Mouse (Mus musculus) monocyte, adult 5-6 weeks (primary cell): ENCODE data around the gene Gm8159. TPM values are rescaled to one million over a fixed set of nuclear protein-coding genes. Genes with fewer than 3 reads are reported as not detected.
"Not testable (repeated sequence)": the region's sequence is repeated elsewhere in the genome, so short reads cannot be mapped to it uniquely, and the experiment has no call there.

Experiments
- ATAC-seq: fragments of 153-309, 156-312 bp; replicated peaks from 2 replicates; pipeline ENCODE4 v1.8.0; 2017; ENCODE audit warnings: mild to moderate bottlenecking; ENCODE audit not compliant: low TSS enrichment, insufficient number of reproducible peaks, severe bottlenecking, poor library complexity, low FRiP score
- total RNA-seq: library from RNA; stranded (forward); fragments of 200-1000, 200-491, 200-594 nt; gene quantifications from 3 replicates; pipeline ENCODE4 v1.2.3, GENCODE M21; 2017

The Gm8159 gene
- total RNA-seq = not detected in 3 replicates

DNA sequence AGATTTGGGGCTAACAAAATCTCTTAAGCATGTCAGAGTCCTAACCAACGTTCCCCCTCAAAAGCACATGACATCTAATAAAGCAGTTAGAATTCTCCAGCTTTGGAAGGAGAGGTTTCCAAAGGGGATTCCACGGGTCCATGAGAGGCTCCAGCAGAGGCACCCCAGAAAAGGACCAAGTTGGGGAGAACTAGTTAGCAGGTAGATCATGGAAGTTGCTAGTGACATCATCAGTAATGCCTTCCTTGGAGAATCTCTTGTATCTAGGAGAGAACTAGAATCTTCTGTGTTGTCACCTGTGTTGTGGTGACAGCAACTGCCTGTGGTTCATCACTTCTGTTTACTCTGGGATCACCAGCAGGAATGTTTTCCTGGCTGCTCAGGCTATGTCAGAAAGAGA is at the start of gene Gm8159:
TSS of gene Gm8159 (plus strand) at position 301 of the 400 bp plus-strand sequence.
- not testable (repeated sequence) for ATAC-seq

DNA sequence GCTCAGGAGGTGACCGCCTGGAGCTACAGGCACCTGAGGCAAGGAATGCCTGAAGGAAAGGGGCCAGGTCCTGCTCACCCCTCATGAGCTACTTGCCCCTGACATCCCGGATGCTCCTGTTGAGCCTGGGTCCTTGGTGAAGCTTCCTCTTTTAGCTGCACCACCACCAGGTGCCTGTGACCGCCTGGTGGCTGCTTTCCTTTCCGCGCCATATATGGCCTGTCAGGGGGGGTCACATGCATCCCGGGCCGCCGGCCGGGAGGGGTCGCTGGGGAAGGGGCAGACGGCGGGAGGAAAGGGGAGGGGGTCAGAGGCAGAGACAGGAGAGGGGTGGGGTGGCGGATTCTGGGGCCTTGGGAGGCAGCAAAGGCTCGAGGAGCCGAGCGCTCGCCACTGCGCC is 17.2 kb downstream of the Gm8159 start:
- ATAC-seq = not testable (repeated sequence)

DNA sequence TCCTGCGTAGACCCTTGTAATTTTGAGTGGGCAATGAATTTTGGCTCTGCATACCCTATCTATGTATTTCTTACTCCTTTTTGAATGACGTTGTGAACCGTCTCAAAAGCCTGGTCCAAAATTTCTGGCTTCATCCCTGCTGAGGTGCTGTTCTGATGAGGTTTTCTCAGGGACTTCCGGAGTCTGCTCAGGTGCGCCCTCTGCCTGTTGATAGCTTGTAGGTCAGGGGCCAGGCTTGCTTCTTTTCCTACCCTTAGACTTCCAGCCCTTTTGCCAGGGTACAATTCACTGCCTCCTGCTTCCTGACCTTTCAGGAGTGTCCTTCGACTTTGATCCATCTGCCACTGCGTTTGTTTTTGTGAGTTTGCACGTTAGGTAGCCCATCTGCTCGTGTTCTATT is 18.2 kb downstream of the Gm8159 start:
- not testable (repeated sequence) for ATAC-seq

DNA sequence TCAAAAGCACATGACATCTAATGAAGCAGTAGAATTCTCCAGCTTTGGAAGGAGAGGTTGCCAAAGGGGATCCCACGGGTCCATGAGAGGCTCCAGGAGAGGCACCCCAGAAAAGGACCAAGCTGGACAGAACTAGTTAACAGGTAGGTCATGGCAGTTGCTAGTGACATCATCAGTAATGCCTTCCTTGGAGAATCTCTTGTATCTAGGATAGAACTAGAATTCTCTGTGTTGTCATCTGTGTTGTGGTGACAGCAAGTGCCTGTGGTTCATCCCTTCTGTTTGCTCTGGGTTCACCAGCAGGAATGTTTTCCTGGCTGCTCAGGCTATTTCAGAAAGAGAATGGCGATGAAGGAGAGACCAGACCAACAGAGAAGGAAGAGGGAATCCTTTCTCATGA is 31.7 kb downstream of the Gm8159 start, which contains the start of gene Gm3239:
TSS of gene Gm3239 (plus strand) at position 301 of the 400 bp plus-strand sequence.
- ATAC-seq = not testable (repeated sequence)

Other genes starting within 250 kb of the Gm8159 start
- gene Gm3159, start 234.8 kb upstream of the Gm8159 start, total RNA-seq = not detected in 3 replicates
- gene Gm3164, start 216.9 kb upstream of the Gm8159 start, total RNA-seq = not detected in 3 replicates
- gene Gm3173, start 201.4 kb upstream of the Gm8159 start, total RNA-seq = not detected in 3 replicates
- not detected in 3 replicates for gene Gm3182, start 150.6 kb upstream of the Gm8159 start, total RNA-seq
- gene Gm3047, start 76.9 kb upstream of the Gm8159 start, total RNA-seq = not detected in 3 replicates
- gene Gm3239, start 31.8 kb downstream of the Gm8159 start, total RNA-seq = not detected in 3 replicates
- not detected in 3 replicates for gene Gm7876, start 76.9 kb downstream of the Gm8159 start, total RNA-seq
- not detected in 3 replicates for gene Gm3252, start 94.4 kb downstream of the Gm8159 start, total RNA-seq
- gene Gm9602, start 144.0 kb downstream of the Gm8159 start, total RNA-seq = not detected in 3 replicates
- gene Gm3269, start 205.8 kb downstream of the Gm8159 start, total RNA-seq = not detected in 3 replicates
- gene Gm3264, start 223.2 kb downstream of the Gm8159 start, total RNA-seq = not detected in 3 replicates